Mouse (Mus musculus) forebrain, embryonic 16.5 days (tissue): ENCODE measurements around the gene Ptprk. TPM values are rescaled to one million over a fixed set of nuclear protein-coding genes. Genes with fewer than 3 reads are reported as not detected.

Experiments used
- ATAC-seq: fragments of 200-750 bp; cut with Nextera tagmentation; 2 replicates; pipeline ENCODE4 v1.8.0; 2017; ENCODE audit warnings: mild to moderate bottlenecking, moderate library complexity
- H3K27ac ChIP-seq: fragments of 300-500 bp; sonication (generic); 2 replicates; pipeline ENCODE4 v1.5.1; 2014; ENCODE audit warnings: low read length, control low read depth
- H3K27me3 ChIP-seq: fragments of 300-500 bp; sonication (generic); replicated peaks from 2 replicates; pipeline ENCODE4 v1.6.1; 2014; ENCODE audit warnings: low read length; ENCODE audit not compliant: control insufficient read depth, insufficient read depth
- H3K36me3 ChIP-seq: fragments of 300-500 bp; sonication (generic); 2 replicates; pipeline ENCODE4 v1.6.1; 2014; ENCODE audit not compliant: control insufficient read depth, insufficient read depth
- H3K4me1 ChIP-seq: fragments of 300-500 bp; sonication (generic); replicated peaks from 2 replicates; pipeline ENCODE4 v1.6.1; 2014; ENCODE audit warnings: low read length; ENCODE audit not compliant: control insufficient read depth, insufficient read depth
- H3K4me2 ChIP-seq: fragments of 300-500 bp; sonication (generic); 2 replicates; pipeline ENCODE4 v1.6.1; 2014; ENCODE audit warnings: mild to moderate bottlenecking, low read length, control low read depth
- H3K4me3 ChIP-seq: fragments of 300-500 bp; sonication (generic); replicated peaks from 2 replicates; pipeline ENCODE4 v1.5.1; 2014; ENCODE audit warnings: mild to moderate bottlenecking, low read length, control low read depth
- H3K9ac ChIP-seq: fragments of 300-500 bp; sonication (generic); replicated peaks from 2 replicates; pipeline ENCODE4 v1.6.1; 2014; ENCODE audit warnings: low read depth, low read length, control low read depth
- H3K9me3 ChIP-seq: fragments of 300-500 bp; sonication (generic); 2 replicates; pipeline ENCODE4 v1.6.1; 2016; ENCODE audit warnings: low read length; ENCODE audit not compliant: control insufficient read depth
- WGBS: fragments of 180-500 bp; shearing (Covaris S2); extraction: QIAGEN DNeasy Blood & Tissue Kit; methylation state at CpG from one replicate; pipeline ENCODE4 v1.1.7; 2014; 5-methylcytosine and 5-hydroxymethylcytosine counted together
- polyA plus RNA-seq: library from polyadenylated mRNA; unstranded; fragments of >200 nt; fragmentation: Nextera tagmentation; extraction: Ambion mirVana; gene quantifications from 2 replicates; pipeline ENCODE4 v1.2.1, GENCODE M21; 2015

Ptprk gene
- polyA plus RNA-seq, 1 experiment from 2014 or later: 43.7 TPM

- peaks cover 18% of the 10 kb centered on the region for H3K4me1 ChIP-seq
- no peak overlapping the region for H3K4me3 ChIP-seq
- no peak for ATAC-seq
- H3K27me3 ChIP-seq: no peaks in the 10 kb centered on the region
- 43% methylated on average over 9 of the region's 9 CpGs for WGBS
- H3K27ac ChIP-seq: no peak overlapping the region
- H3K4me2 ChIP-seq: no peak overlapping the region
- no peak overlapping the region for H3K9ac ChIP-seq
- H3K36me3 ChIP-seq: no peaks in the 10 kb centered on the region
- H3K9me3 ChIP-seq: no peaks in the 10 kb centered on the region
Measured at GRCm38 (mm10) chr10:28492206-28492605, 417.6 kb downstream of the Ptprk start.

- H3K27me3 ChIP-seq: no peaks in the 10 kb centered on the region
- no peaks in the 10 kb centered on the region for H3K9me3 ChIP-seq
- peak; percentile 18; the same call in 1 of the 2 replicates for ATAC-seq
- peak overlapping the region; percentile 29; the same call in 1 of the 2 replicates for H3K9ac ChIP-seq
- WGBS: 12% methylated on average over 14 of the region's 14 CpGs
- H3K4me3 ChIP-seq: peak overlapping the region; percentile 16
- H3K27ac ChIP-seq: peak overlapping the region; percentile 76
- H3K4me1 ChIP-seq: peaks cover 18% of the 10 kb centered on the region
- no peaks in the 10 kb centered on the region for H3K36me3 ChIP-seq
- peak overlapping the region; percentile 45 for H3K4me2 ChIP-seq
Measured at GRCm38 (mm10) chr10:28492870-28493269, 418.2 kb downstream of the Ptprk start.

GRCm38 (mm10) chr10:28493271-28493861 lies 418.7 kb downstream of the Ptprk start:
- H3K36me3 ChIP-seq: no peaks in the 10 kb centered on the region
- no peaks in the 10 kb centered on the region for H3K27me3 ChIP-seq
- H3K4me1 ChIP-seq: peaks cover 18% of the 10 kb centered on the region
- H3K9me3 ChIP-seq: no peaks in the 10 kb centered on the region
- ATAC-seq: peak; percentile 94
- H3K9ac ChIP-seq: no peak overlapping the region
- peak overlapping the region; percentile 45 for H3K4me2 ChIP-seq
- peak overlapping the region; percentile 76 for H3K27ac ChIP-seq
- H3K4me3 ChIP-seq: peak overlapping the region; percentile 16
- WGBS: 5% methylated on average over 7 of the region's 7 CpGs

- Histone ChIP-seq H3K36me3 (no peaks in the 10 kb centered on the region), H3K4me2 (no peak overlapping the region), H3K9ac (no peak overlapping the region), H3K27me3 (no peaks in the 10 kb centered on the region), H3K9me3 (no peaks in the 10 kb centered on the region), H3K4me3 (no peak overlapping the region), H3K4me1 (peaks cover 13% of the 10 kb centered on the region), H3K27ac (no peak overlapping the region)
- no peak for ATAC-seq
- WGBS: 84% methylated on average over 1 of the region's 1 CpGs
Measured at GRCm38 (mm10) chr10:28497791-28498190, 423.2 kb downstream of the Ptprk start.

GRCm38 (mm10) chr10:28498504-28498903 lies 423.9 kb downstream of the Ptprk start:
- WGBS: 87% methylated on average over 3 of the region's 3 CpGs
- Histone ChIP-seq H3K9ac (no peak overlapping the region), H3K4me3 (no peak overlapping the region), H3K4me1 (peaks cover 6% of the 10 kb centered on the region), H3K4me2 (no peak overlapping the region), H3K9me3 (no peaks in the 10 kb centered on the region), H3K27me3 (no peaks in the 10 kb centered on the region), H3K27ac (no peak overlapping the region), H3K36me3 (no peaks in the 10 kb centered on the region)
- no peak for ATAC-seq

GRCm38 (mm10) chr10:28513601-28514000 lies 439.0 kb downstream of the Ptprk start:
- Histone ChIP-seq H3K9ac (no peak overlapping the region), H3K27ac (no peak overlapping the region), H3K4me2 (no peak overlapping the region), H3K4me3 (no peak overlapping the region), H3K4me1 (no peaks in the 10 kb centered on the region), H3K9me3 (no peaks in the 10 kb centered on the region), H3K36me3 (no peaks in the 10 kb centered on the region), H3K27me3 (no peaks in the 10 kb centered on the region)
- WGBS: 86% methylated on average over 2 of the region's 2 CpGs
- no peak for ATAC-seq

- Histone ChIP-seq H3K9ac (no peak overlapping the region), H3K27ac (no peak overlapping the region), H3K9me3 (no peaks in the 10 kb centered on the region), H3K36me3 (no peaks in the 10 kb centered on the region), H3K4me3 (no peak overlapping the region), H3K4me1 (no peaks in the 10 kb centered on the region), H3K4me2 (no peak overlapping the region), H3K27me3 (no peaks in the 10 kb centered on the region)
- 96% methylated on average over 5 of the region's 5 CpGs for WGBS
- no peak for ATAC-seq
Measured at GRCm38 (mm10) chr10:28516147-28516546, 441.5 kb downstream of the Ptprk start.

GRCm38 (mm10) chr10:28518297-28518696 lies 443.7 kb downstream of the Ptprk start:
- H3K4me2 ChIP-seq: no peak overlapping the region
- 89% methylated on average over 3 of the region's 3 CpGs for WGBS
- no peak overlapping the region for H3K27ac ChIP-seq
- H3K9ac ChIP-seq: no peak overlapping the region
- H3K4me3 ChIP-seq: no peak overlapping the region
- H3K9me3 ChIP-seq: no peaks in the 10 kb centered on the region
- ATAC-seq: no peak
- no peaks in the 10 kb centered on the region for H3K36me3 ChIP-seq
- no peaks in the 10 kb centered on the region for H3K27me3 ChIP-seq
- no peaks in the 10 kb centered on the region for H3K4me1 ChIP-seq

- Histone ChIP-seq H3K36me3 (no peaks in the 10 kb centered on the region), H3K9me3 (no peaks in the 10 kb centered on the region), H3K4me1 (0 out of 2 replicates have a peak, but pooled peaks cover 2% of the 10 kb centered on the region), H3K4me3 (no peak overlapping the region), H3K9ac (no peak overlapping the region), H3K27ac (no peak overlapping the region), H3K27me3 (no peaks in the 10 kb centered on the region), H3K4me2 (no peak overlapping the region)
- ATAC-seq: no peak
- 65% methylated on average over 1 of the region's 1 CpGs for WGBS
Measured at GRCm38 (mm10) chr10:28519861-28520260, 445.2 kb downstream of the Ptprk start.
